Mouse (Mus musculus): ENCODE data around the gene Hist2h2aa2. TPM values are rescaled to one million over a fixed set of nuclear protein-coding genes. Genes with fewer than 3 reads are reported as not detected.
"Not testable (repeated sequence)": the region's sequence is repeated elsewhere in the genome, so short reads cannot be mapped to it uniquely, and the experiment has no call there.

Hist2h2aa2 gene
- 42.2 and 50.0 TPM in 2 replicates for polyA plus RNA-seq (2015; fragmentation: Nextera tagmentation; extraction: Ambion mirVana)

DNA sequence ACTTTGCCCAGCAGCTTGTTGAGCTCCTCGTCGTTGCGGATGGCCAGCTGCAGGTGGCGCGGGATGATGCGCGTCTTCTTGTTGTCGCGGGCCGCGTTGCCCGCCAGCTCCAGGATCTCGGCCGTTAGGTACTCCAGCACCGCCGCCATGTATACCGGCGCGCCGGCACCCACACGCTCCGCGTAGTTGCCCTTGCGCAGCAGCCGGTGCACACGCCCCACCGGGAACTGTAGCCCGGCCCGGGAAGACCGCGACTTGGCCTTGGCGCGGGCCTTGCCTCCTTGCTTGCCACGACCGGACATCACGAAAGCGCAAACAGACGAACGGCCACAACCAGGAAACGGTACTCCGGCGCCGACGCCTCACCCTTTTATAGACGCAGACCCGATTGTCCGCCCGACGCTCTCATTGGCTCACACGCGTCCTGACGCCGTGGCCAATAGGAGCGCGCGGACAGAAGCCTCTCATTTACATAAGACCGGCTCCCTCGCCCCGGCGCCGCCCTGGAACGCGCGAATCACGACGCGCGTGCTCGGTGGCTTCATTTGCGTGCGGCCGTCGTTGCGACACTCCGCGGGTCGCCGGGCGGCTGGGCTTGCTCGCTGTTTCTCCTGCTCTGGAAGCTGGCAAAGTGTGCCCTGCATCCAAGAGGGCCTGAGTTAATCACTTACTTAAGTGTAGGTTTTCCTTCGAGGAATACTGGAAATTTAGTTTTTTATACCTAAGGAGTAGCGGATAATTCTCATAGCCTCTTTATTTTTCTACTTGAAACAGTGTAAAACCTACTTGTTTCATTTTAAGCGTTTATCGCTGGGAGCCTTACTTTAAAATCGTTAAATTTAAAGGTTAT lies at the start of gene Hist2h2aa2:
Gene Hist2h2aa2, minus strand, starts transcription at position 328 of the 850 bp plus-strand sequence.
- peak within 1 kb of the TSS; percentile 40 for H3K9ac ChIP-seq
- H3K9me3 ChIP-seq (replicated peaks); H3K36me3 ChIP-seq; H3K27me3 ChIP-seq: not testable (repeated sequence)
- H3K4me2 ChIP-seq: peak within 1 kb of the TSS; percentile 49
- H3K4me1 ChIP-seq: peaks cover 43% of the 10 kb centered on the region
- peak within 1 kb of the TSS; percentile 37 for H3K4me3 ChIP-seq (replicated peaks)
- WGBS: 5% methylated on average over 31 of the region's 85 CpGs
- ATAC-seq (replicated peaks; ENCODE audit: low FRiP score): peak; percentile 89
- peak within 1 kb of the TSS; percentile 91 for H3K27ac ChIP-seq

DNA sequence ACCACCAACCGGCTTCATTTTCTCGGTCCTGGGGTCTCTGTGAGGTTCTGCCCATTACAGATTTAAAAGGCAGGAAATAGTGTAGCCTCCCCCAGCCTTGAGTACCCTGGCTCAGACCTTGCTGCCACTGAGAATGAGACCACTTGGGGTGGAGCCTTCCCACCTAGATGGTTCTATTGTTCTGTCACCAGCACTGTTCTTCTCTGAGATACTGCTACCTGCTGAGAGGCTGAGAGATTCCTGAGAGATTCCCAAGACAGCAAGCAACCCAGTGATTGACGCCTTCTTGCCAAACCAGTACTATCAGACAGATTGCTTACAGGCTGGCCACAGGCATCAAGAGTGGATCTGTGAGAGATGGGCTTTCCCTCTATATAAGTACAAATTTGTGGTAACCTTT lies 49.1 kb upstream of the Hist2h2aa2 start:
- Histone ChIP-seq H3K27ac (no peak overlapping the region), H3K4me3 (replicated peaks) (no peak overlapping the region), H3K9ac (no peak overlapping the region), H3K4me2 (no peak overlapping the region), H3K36me3 (no peaks in the 10 kb centered on the region), H3K4me1 (0 out of 2 replicates have a peak, but pooled peaks cover under 1% of the 10 kb centered on the region), H3K27me3 (peaks cover 29% of the 10 kb centered on the region), H3K9me3 (replicated peaks) (no peaks in the 10 kb centered on the region)
- no peak for ATAC-seq (replicated peaks; ENCODE audit: low FRiP score)
- WGBS: 72% methylated on average over 3 of the region's 3 CpGs

DNA sequence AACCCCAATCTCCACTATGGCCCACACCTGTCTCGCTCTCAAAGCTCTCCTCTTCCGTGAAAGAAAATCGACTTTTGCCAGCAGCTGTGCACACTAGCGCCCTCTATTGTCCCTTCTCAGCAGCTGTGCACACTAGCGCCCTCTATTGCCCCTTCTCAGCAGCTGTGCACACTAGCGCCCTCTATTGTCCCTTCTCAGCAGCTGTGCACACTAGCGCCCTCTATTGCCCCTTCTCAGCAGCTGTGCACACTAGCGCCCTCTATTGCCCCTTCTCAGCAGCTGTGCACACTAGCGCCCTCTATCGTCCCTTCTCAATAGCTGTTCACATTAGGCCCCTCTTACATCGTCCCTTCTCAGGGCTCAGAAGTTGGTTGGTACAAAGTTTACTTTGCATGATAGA lies 47.3 kb upstream of the Hist2h2aa2 start:
- not testable (repeated sequence) for ATAC-seq (replicated peaks; ENCODE audit: low FRiP score)

DNA sequence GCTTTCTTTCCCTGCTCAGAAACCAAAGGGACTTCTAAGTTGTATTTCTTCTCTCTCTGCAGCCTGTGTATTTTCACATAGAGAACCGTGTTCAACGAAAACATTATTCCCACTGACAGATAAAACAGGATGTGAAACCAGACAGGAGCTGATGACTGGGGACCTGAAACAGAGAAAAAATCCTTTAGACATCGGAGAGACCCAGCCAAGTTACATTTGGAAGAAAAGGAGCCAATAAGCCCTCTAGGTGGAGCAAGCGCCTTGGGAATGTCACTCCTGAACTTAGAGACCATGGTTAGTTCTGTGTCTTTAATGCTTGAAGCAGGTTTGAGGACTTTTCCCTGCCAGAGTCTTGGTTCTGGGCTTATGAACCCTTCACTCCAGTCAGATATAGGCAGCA lies 44.4 kb upstream of the Hist2h2aa2 start:
- no peak overlapping the region for H3K9ac ChIP-seq
- no peaks in the 10 kb centered on the region for H3K9me3 ChIP-seq (replicated peaks)
- 18% methylated on average over 4 of the region's 4 CpGs for WGBS
- peaks cover 10% of the 10 kb centered on the region; the same call in 1 of the 2 replicates for H3K4me1 ChIP-seq
- H3K36me3 ChIP-seq: no peaks in the 10 kb centered on the region
- no peak for ATAC-seq (replicated peaks; ENCODE audit: low FRiP score)
- no peak overlapping the region for H3K4me3 ChIP-seq (replicated peaks)
- peaks cover 39% of the 10 kb centered on the region for H3K27me3 ChIP-seq
- H3K4me2 ChIP-seq: peak overlapping the region; percentile 38
- H3K27ac ChIP-seq: no peak overlapping the region

More for the DNA sequence above, 47.3 kb upstream of the Hist2h2aa2 start:
- H3K9ac ChIP-seq; H3K4me2 ChIP-seq; H3K27ac ChIP-seq; H3K36me3 ChIP-seq; H3K9me3 ChIP-seq (replicated peaks); H3K4me3 ChIP-seq (replicated peaks): not testable (repeated sequence)
- Histone ChIP-seq H3K27me3 (peaks cover 33% of the 10 kb centered on the region), H3K4me1 (peaks cover 10% of the 10 kb centered on the region; the same call in 1 of the 2 replicates)
- 88% methylated on average over 11 of the region's 11 CpGs for WGBS

DNA sequence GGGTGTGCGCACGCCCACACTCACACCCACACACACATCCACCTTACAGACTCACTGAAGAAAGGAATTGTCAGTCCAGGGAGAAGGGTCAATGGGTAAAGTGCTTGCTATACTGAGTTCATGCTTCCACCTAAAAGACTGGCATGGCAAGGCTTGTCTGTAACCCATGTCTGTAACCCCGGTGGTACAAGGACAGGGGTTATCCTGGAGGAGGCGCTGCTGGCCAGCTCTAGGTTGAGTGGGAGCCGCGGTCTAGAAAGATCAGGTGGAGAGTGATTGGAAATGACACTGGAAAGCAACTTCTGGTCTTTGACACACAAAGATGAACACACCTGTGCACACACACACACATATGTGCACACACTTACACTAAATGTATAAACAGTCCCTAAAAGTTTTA lies 40.6 kb upstream of the Hist2h2aa2 start:
- WGBS: 62% methylated on average over 6 of the region's 6 CpGs
- Histone ChIP-seq H3K9ac (no peak overlapping the region), H3K36me3 (no peaks in the 10 kb centered on the region), H3K27ac (no peak overlapping the region), H3K4me1 (peaks cover 22% of the 10 kb centered on the region), H3K4me3 (replicated peaks) (no peak overlapping the region), H3K4me2 (no peak overlapping the region), H3K9me3 (replicated peaks) (no peaks in the 10 kb centered on the region), H3K27me3 (peaks cover 29% of the 10 kb centered on the region)
- ATAC-seq (replicated peaks; ENCODE audit: low FRiP score): no peak

DNA sequence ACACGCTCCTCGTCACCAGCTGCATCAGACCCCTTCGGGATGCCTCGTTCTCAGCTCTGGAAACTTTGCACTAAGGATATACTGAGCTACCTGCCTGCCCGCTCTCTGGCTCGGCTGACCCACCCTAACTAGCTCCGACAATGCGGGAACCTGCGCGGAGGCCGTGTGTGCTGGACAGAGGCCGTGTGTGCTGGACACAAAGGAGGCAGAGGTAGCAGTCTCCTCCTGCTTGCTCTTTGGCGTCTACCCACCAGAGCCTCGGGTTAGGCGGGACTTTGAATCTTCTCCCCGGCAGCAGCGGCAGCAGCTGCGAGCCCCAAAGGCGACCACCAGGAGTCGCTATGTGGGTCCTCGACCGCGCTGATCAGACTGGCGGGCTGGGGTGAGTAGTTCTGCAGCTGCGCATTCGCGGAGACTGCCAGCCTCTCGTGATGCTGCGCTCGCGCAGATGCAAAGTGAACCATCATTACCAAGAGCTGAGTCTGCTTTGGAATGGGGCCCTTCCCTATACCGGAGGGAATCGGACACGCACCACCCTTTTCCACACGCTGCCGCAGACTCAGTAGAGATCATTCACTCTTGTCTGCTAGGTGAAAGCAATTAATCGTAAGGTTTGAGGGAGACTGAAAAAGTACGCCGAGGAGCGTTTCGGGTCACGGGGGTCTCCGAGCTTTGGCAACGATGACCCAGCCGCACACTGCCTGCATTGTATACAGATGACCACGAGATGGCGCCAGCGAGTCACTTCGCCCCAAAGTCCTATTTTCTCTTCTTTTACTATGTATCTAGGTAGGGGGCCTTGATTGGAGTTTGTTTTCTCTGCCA lies 37.9 kb upstream of the Hist2h2aa2 start:
- H3K4me2 ChIP-seq: peak overlapping the region; percentile 87
- no peaks in the 10 kb centered on the region for H3K9me3 ChIP-seq (replicated peaks)
- H3K4me3 ChIP-seq (replicated peaks): peak overlapping the region; percentile 58
- peaks cover 12% of the 10 kb centered on the region for H3K4me1 ChIP-seq
- H3K27me3 ChIP-seq: peaks cover 8% of the 10 kb centered on the region
- H3K36me3 ChIP-seq: no peaks in the 10 kb centered on the region
- peak overlapping the region; percentile 93 for H3K27ac ChIP-seq
- under 1% methylated on average over 49 of the region's 49 CpGs for WGBS
- ATAC-seq (replicated peaks; ENCODE audit: low FRiP score): peak; percentile 95
- peak overlapping the region; percentile 56 for H3K9ac ChIP-seq

DNA sequence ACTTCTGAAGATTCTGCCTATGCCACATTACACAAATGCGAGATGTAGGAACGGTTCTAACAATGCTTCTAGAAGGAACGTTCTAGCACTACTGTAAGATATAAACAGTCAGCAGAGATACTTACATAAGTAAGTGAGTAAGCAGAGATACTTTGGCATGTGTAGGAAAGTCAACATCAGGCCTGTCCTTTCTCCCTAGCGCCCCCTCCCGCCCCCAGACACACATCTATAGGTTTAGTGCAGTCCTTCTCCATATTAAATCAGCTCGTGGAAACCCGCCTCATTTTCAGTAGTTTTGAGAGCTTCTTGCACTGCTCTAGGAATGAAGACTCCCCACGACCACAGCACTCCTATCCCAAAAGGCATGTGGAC lies 37.3 kb upstream of the Hist2h2aa2 start:
- peak overlapping the region; percentile 58 for H3K4me3 ChIP-seq (replicated peaks)
- 13% methylated on average over 8 of the region's 8 CpGs for whole genome bisulfite sequencing
- peaks cover 6% of the 10 kb centered on the region; the same call in 1 of the 2 replicates for H3K27me3 ChIP-seq
- peaks cover 12% of the 10 kb centered on the region for H3K4me1 ChIP-seq
- H3K9ac ChIP-seq: peak overlapping the region; percentile 56
- H3K9me3 ChIP-seq (replicated peaks): no peaks in the 10 kb centered on the region
- ATAC-seq (replicated peaks; ENCODE audit: low FRiP score): peak; percentile 38; the same call in 1 of the 2 replicates
- H3K36me3 ChIP-seq: no peaks in the 10 kb centered on the region
- peak overlapping the region; percentile 87 for H3K4me2 ChIP-seq
- peak overlapping the region; percentile 81; the same call in 1 of the 2 replicates for H3K27ac ChIP-seq

- WGBS: 90% methylated on average over 17 of the region's 17 CpGs
- no peak for ATAC-seq (replicated peaks; ENCODE audit: low FRiP score)
- no peak overlapping the region for H3K9ac ChIP-seq
- no peaks in the 10 kb centered on the region; the same call in 1 of the 2 replicates for H3K27me3 ChIP-seq
- H3K4me3 ChIP-seq (replicated peaks): no peak overlapping the region
- H3K9me3 ChIP-seq (replicated peaks): no peaks in the 10 kb centered on the region
- H3K36me3 ChIP-seq: no peaks in the 10 kb centered on the region
- H3K4me2 ChIP-seq: no peak overlapping the region
- no peak overlapping the region for H3K27ac ChIP-seq
- peaks cover 10% of the 10 kb centered on the region for H3K4me1 ChIP-seq
Observed at GRCm38 (mm10) chr3:96273591-96274465, 33.8 kb upstream of the Hist2h2aa2 start.

GRCm38 (mm10) chr3:96269511-96270474 lies 29.7 kb upstream of the Hist2h2aa2 start, which contains the start of gene Hist2h2bb:
Gene Hist2h2bb (plus strand): TSS chr3:96269752.
- WGBS: under 1% methylated on average over 45 of the region's 45 CpGs
- Histone ChIP-seq H3K4me1 (peaks cover 16% of the 10 kb centered on the region), H3K27me3 (no peaks in the 10 kb centered on the region), H3K27ac (peak within 1 kb of the TSS; percentile 98), H3K36me3 (no peaks in the 10 kb centered on the region), H3K9me3 (replicated peaks) (no peaks in the 10 kb centered on the region), H3K4me3 (replicated peaks) (peak within 1 kb of the TSS; percentile 56), H3K4me2 (peak within 1 kb of the TSS; percentile 82), H3K9ac (peak within 1 kb of the TSS; percentile 72)
- peak; percentile 96 for ATAC-seq (replicated peaks; ENCODE audit: low FRiP score)

GRCm38 (mm10) chr3:96268776-96269378 lies 28.8 kb upstream of the Hist2h2aa2 start:
- Histone ChIP-seq H3K4me1 (peaks cover 26% of the 10 kb centered on the region), H3K4me2 (peak overlapping the region; percentile 82), H3K4me3 (replicated peaks) (peak overlapping the region; percentile 56), H3K9ac (peak overlapping the region; percentile 60), H3K27ac (peak overlapping the region; percentile 98)
- ATAC-seq (replicated peaks; ENCODE audit: low FRiP score): peak; percentile 47
- WGBS: under 1% methylated on average over 13 of the region's 44 CpGs
- H3K9me3 ChIP-seq (replicated peaks); H3K36me3 ChIP-seq; H3K27me3 ChIP-seq: not testable (repeated sequence)
